ENCODE assay signal across 12 mouse cellular contexts in genomic region chr9:16152756-16153579, GRCm38 (mm10).
DNase-seq lines count a peak whose midpoint lies in the region; ATAC-seq and TF ChIP-seq lines count a peak whose summit lies in the region.
"Had no signal": no experiment of that assay in that cellular context is flagged by ENCODE, and none has a peak within 500 bp of the region (broad histone marks: within the 10 kb centered on the region; RNA-seq: fewer than 3 reads in every experiment).

No protein-coding gene starts in this region.

- H3K36me3 ChIP-seq in kidney, postnatal 0 days (ENCODE audit: insufficient read depth, low read length), result no peaks in the 10 kb centered on the region
- no peaks in the 10 kb centered on the region for H3K36me3 ChIP-seq in intestine, embryonic 16.5 days (ENCODE audit: control insufficient read depth, insufficient read depth, low read length)
- H3K36me3 ChIP-seq: liver, embryonic 15.5 days had no signal

- no peaks in the 10 kb centered on the region for H3K27me3 ChIP-seq in kidney, postnatal 0 days (ENCODE audit: insufficient read depth, low read length)
- no peaks in the 10 kb centered on the region for H3K27me3 ChIP-seq in intestine, embryonic 16.5 days (replicated peaks; ENCODE audit: control insufficient read depth, insufficient read depth, low read length)
- H3K27me3 ChIP-seq: liver, embryonic 15.5 days had no signal

- H3K27ac ChIP-seq in kidney, postnatal 0 days, result no peak overlapping the region
- no peak overlapping the region for H3K27ac ChIP-seq in intestine, embryonic 16.5 days (ENCODE audit: low read length)
- H3K27ac ChIP-seq: hindbrain, postnatal 0 days; liver, embryonic 15.5 days; stomach, postnatal 0 days had no signal

- no peak for ATAC-seq in kidney, postnatal 0 days (replicated peaks; ENCODE audit: low FRiP score, low read depth)
- no peak for ATAC-seq in intestine, embryonic 16.5 days
- ATAC-seq: hindbrain, postnatal 0 days had no signal

- H3K4me1 ChIP-seq in kidney, postnatal 0 days (replicated peaks; ENCODE audit: insufficient read depth, low read length), result no peaks in the 10 kb centered on the region
- H3K4me1 ChIP-seq in intestine, embryonic 16.5 days (ENCODE audit: control insufficient read depth, insufficient read depth, low read length), result no peaks in the 10 kb centered on the region
- H3K4me1 ChIP-seq: liver, embryonic 15.5 days had no signal

- no peak overlapping the region for H3K9ac ChIP-seq in kidney, postnatal 0 days (ENCODE audit: low read depth, low read length)
- no peak overlapping the region for H3K9ac ChIP-seq in intestine, embryonic 16.5 days (ENCODE audit: low read depth, low read length)
- H3K9ac ChIP-seq: liver, embryonic 15.5 days had no signal

- H3K9me3 ChIP-seq in kidney, postnatal 0 days (replicated peaks; ENCODE audit: low read length), result no peaks in the 10 kb centered on the region
- H3K9me3 ChIP-seq in intestine, embryonic 16.5 days (ENCODE audit: control insufficient read depth, low read length), result no peaks in the 10 kb centered on the region
- H3K9me3 ChIP-seq: liver, embryonic 15.5 days had no signal

- H3K4me2 ChIP-seq in kidney, postnatal 0 days (ENCODE audit: low read length), result no peak overlapping the region
- H3K4me2 ChIP-seq in intestine, embryonic 16.5 days (ENCODE audit: low read depth, low read length), result no peak overlapping the region
- H3K4me2 ChIP-seq: liver, embryonic 15.5 days had no signal

- WGBS in kidney, postnatal 0 days, result 34% methylated on average over 4 of the region's 4 CpGs
- WGBS in intestine, embryonic 16.5 days, result 49% methylated on average over 4 of the region's 4 CpGs

- no peak for TF ChIP-seq CTCF in kidney, postnatal 0 days (IDR thresholded peaks at IDR 0.05; ENCODE audit: low read depth)

- DNase-seq in kidney, postnatal 0 days (ENCODE audit: low spot score), result peak; percentile 72
- DNase-seq in kidney, postnatal 36 days, result no peak
- DNase-seq in heart, postnatal 10 days, result peak; percentile 43 to 57
- DNase-seq in heart, postnatal 14 days, result peak; percentile 42 to 55
- peak; percentile 21 for DNase-seq in mesoderm, embryonic 11.5 days (ENCODE audit: low read depth, low spot score)
- DNase-seq in Muller cell, postnatal 12 days (ENCODE audit: inconsistent ontology term), result no peak
- DNase-seq: cerebellum, postnatal 10 days; spleen, adult 18-20 months had no signal

- intact Hi-C loops in heart, postnatal 10 days (cut with DNase I), result no loop called here
- intact Hi-C loops in heart, postnatal 14 days (cut with DNase I), result no loop called here

- no peak overlapping the region for H3K4me3 ChIP-seq in kidney, postnatal 0 days (replicated peaks; ENCODE audit: low read depth, low read length)
- H3K4me3 ChIP-seq in intestine, embryonic 16.5 days (ENCODE audit: low read length), result no peak overlapping the region
- H3K4me3 ChIP-seq: liver, embryonic 15.5 days had no signal

Comparison
In these comparisons a context has a peak if more than half of its experiments do, and no peak if none do; other contexts are left out.
1. DNase-seq: peak in kidney, postnatal 0 days (single experiment), heart, postnatal 10 days (2 of 2), heart, postnatal 14 days (2 of 2) and mesoderm, embryonic 11.5 days (single experiment); none in kidney, postnatal 36 days (0 of 2) and Muller cell, postnatal 12 days (single experiment).